Mouse (Mus musculus) embryonic fibroblast, embryonic 13.5 days (primary cell): ENCODE measurements around the gene Rbms3. TPM values are rescaled to one million over a fixed set of nuclear protein-coding genes. Genes with fewer than 3 reads are reported as not detected.

Source experiments
- H3K27ac ChIP-seq: 2 replicates; pipeline ENCODE4 v1.5.1; 2012; ENCODE audit warnings: low read length, control low read depth, inconsistent platforms; ENCODE audit not compliant: insufficient read depth
- H3K4me1 ChIP-seq: 2 replicates; pipeline ENCODE4 v1.6.1; 2011; ENCODE audit warnings: low read length; ENCODE audit not compliant: control insufficient read depth, insufficient read depth
- H3K4me3 ChIP-seq: 2 replicates; pipeline ENCODE4 v1.5.1; 2011; ENCODE audit warnings: mild to moderate bottlenecking, control low read depth, low read length; ENCODE audit not compliant: insufficient read depth
- CTCF ChIP-seq: IDR thresholded peaks from 2 replicates; pipeline ENCODE4 v1.5.1; 2011; ENCODE audit warnings: mild to moderate bottlenecking, control low read depth, low read length, moderate library complexity, borderline replicate concordance; ENCODE audit not compliant: insufficient read depth
- POLR2A ChIP-seq: IDR thresholded peaks from 2 replicates; pipeline ENCODE4 v1.6.1; 2011; ENCODE audit warnings: low read depth, mild to moderate bottlenecking, control low read depth, low read length, moderate library complexity
- polyA plus RNA-seq: library from polyadenylated mRNA; stranded (reverse); fragments of >200 nt; gene quantifications from 2 replicates; pipeline ENCODE4 v1.2.4, GENCODE M21; 2011; ENCODE audit warnings: low read depth; ENCODE audit not compliant: missing spikeins, insufficient read length

Gene Rbms3
- polyA plus RNA-seq, 1 experiment, result 114 TPM

GRCm38 (mm10) chr9:117356764-117357442 lies 272.8 kb downstream of the Rbms3 start:
- no peak overlapping the region for H3K4me3 ChIP-seq
- no peak overlapping the region for H3K27ac ChIP-seq
- no peaks in the 10 kb centered on the region for H3K4me1 ChIP-seq
- TF ChIP-seq CTCF, result no peak
- TF ChIP-seq POLR2A, result no peak

- H3K27ac ChIP-seq, result no peak overlapping the region
- TF ChIP-seq CTCF, result no peak
- TF ChIP-seq POLR2A, result no peak
- H3K4me1 ChIP-seq, result no peaks in the 10 kb centered on the region
- no peak overlapping the region for H3K4me3 ChIP-seq
These were observed 274.2 kb downstream of the Rbms3 start for GRCm38 (mm10) chr9:117355501-117355900.

GRCm38 (mm10) chr9:117342336-117342735 lies 287.4 kb downstream of the Rbms3 start:
- no peak overlapping the region for H3K27ac ChIP-seq
- H3K4me3 ChIP-seq, result no peak overlapping the region
- H3K4me1 ChIP-seq, result no peaks in the 10 kb centered on the region
- TF ChIP-seq CTCF (no peak), POLR2A (no peak)

- Histone ChIP-seq H3K4me3 (no peak overlapping the region), H3K27ac (no peak overlapping the region)
- TF ChIP-seq CTCF, result no peak
- TF ChIP-seq POLR2A, result no peak
These were observed 299.0 kb downstream of the Rbms3 start for GRCm38 (mm10) chr9:117330681-117331080.

GRCm38 (mm10) chr9:117319271-117319670 lies 310.4 kb downstream of the Rbms3 start:
- TF ChIP-seq CTCF, result no peak
- TF ChIP-seq POLR2A, result no peak
- Histone ChIP-seq H3K27ac (no peak overlapping the region), H3K4me1 (peaks cover 5% of the 10 kb centered on the region; the same call in 1 of the 2 replicates)

More at GRCm38 (mm10) chr9:117330681-117331080, 299.0 kb downstream of the Rbms3 start:
- H3K4me1 ChIP-seq, result no peaks in the 10 kb centered on the region

GRCm38 (mm10) chr9:117318461-117318860 lies 311.3 kb downstream of the Rbms3 start:
- Histone ChIP-seq H3K4me3 (no peak overlapping the region), H3K27ac (no peak overlapping the region), H3K4me1 (peaks cover 5% of the 10 kb centered on the region; the same call in 1 of the 2 replicates)
- TF ChIP-seq POLR2A (no peak), CTCF (no peak)

More at GRCm38 (mm10) chr9:117319271-117319670, 310.4 kb downstream of the Rbms3 start:
- H3K4me3 ChIP-seq, result no peak overlapping the region

GRCm38 (mm10) chr9:117317251-117317650 lies 312.5 kb downstream of the Rbms3 start:
- Histone ChIP-seq H3K4me3 (no peak overlapping the region), H3K27ac (no peak overlapping the region), H3K4me1 (peaks cover 5% of the 10 kb centered on the region; the same call in 1 of the 2 replicates)
- TF ChIP-seq CTCF (no peak), POLR2A (no peak)

GRCm38 (mm10) chr9:117313642-117314041 lies 316.1 kb downstream of the Rbms3 start:
- TF ChIP-seq POLR2A (no peak), CTCF (no peak)
- Histone ChIP-seq H3K27ac (no peak overlapping the region), H3K4me1 (no peaks in the 10 kb centered on the region), H3K4me3 (no peak overlapping the region)

GRCm38 (mm10) chr9:117309809-117310208 lies 319.9 kb downstream of the Rbms3 start:
- TF ChIP-seq POLR2A (no peak), CTCF (no peak)
- Histone ChIP-seq H3K27ac (no peak overlapping the region), H3K4me3 (no peak overlapping the region), H3K4me1 (no peaks in the 10 kb centered on the region)

GRCm38 (mm10) chr9:117298991-117299390 lies 330.7 kb downstream of the Rbms3 start:
- Histone ChIP-seq H3K4me3 (no peak overlapping the region), H3K27ac (no peak overlapping the region), H3K4me1 (no peaks in the 10 kb centered on the region)
- no peak for TF ChIP-seq POLR2A
- TF ChIP-seq CTCF, result no peak
